Mouse (Mus musculus) kidney, adult 2 months (tissue): Measurements from ENCODE around the gene Jup.
A peak's percentile ranks its signal among the peaks of the same experiment; 100 is the strongest.

Experiments
- CTCF ChIP-seq: fragments of 200-500 bp; conservative IDR thresholded peaks from 2 replicates; pipeline ENCODE4 v1.5.1; 2011; ENCODE audit warnings: low read depth, mild to moderate bottlenecking, control low read depth, low read length, moderate library complexity, mixed read lengths; ENCODE audit not compliant: insufficient read depth, insufficient read length
- POLR2A ChIP-seq: fragments of 200-500 bp; IDR thresholded peaks from one replicate; pipeline ENCODE4 v1.6.1; 2011; ENCODE audit warnings: low read depth, low read length, control low read depth

- TF ChIP-seq CTCF: no peak
- peak; percentile 34 for TF ChIP-seq POLR2A
These were observed 43.3 kb upstream of the Jup start for GRCm38 (mm10) chr11:100440691-100441522.
